Mouse (Mus musculus) lung, postnatal 0 days (tissue): ENCODE data around the gene Crtc3.

ENCODE experiments used
- CTCF ChIP-seq: IDR thresholded peaks from 2 replicates; pipeline ENCODE4 v1.5.1; 2016; ENCODE audit warnings: antibody characterized with exemption, mild to moderate bottlenecking
- EP300 ChIP-seq: IDR thresholded peaks from 2 replicates; pipeline ENCODE4 v1.6.1; 2016; ENCODE audit warnings: antibody characterized with exemption, mild to moderate bottlenecking, control low read depth

- TF ChIP-seq CTCF (no peak), EP300 (no peak)
Observed at GRCm38 (mm10) chr7:80635866-80636265, 52.8 kb downstream of the Crtc3 start.
